Mouse (Mus musculus) heart, postnatal 0 days (tissue): ENCODE measurements around the gene Galns. TPM values are rescaled to one million over a fixed set of nuclear protein-coding genes. Genes with fewer than 3 reads are reported as not detected.

Experiments
- ATAC-seq: fragments of 200-750 bp; cut with Nextera tagmentation; 2 replicates; pipeline ENCODE4 v1.8.0; 2017; ENCODE audit warnings: low read depth, moderate number of reproducible peaks, moderate library complexity; ENCODE audit not compliant: insufficient read depth
- DNase-seq: peaks from one replicate; pipeline ENCODE4 v3.0.0-alpha.2; 2016; ENCODE audit warnings: low spot score
- H3K27ac ChIP-seq: fragments of 300-500 bp; sonication (generic); 2 replicates; pipeline ENCODE4 v1.5.1; 2014; ENCODE audit warnings: low read depth, mild to moderate bottlenecking
- H3K27me3 ChIP-seq: fragments of 300-500 bp; sonication (generic); 2 replicates; pipeline ENCODE4 v1.6.1; 2014; ENCODE audit warnings: low read length, mixed read lengths; ENCODE audit not compliant: control insufficient read depth, insufficient read depth
- H3K36me3 ChIP-seq: fragments of 300-500 bp; sonication (generic); replicated peaks from 2 replicates; pipeline ENCODE4 v1.6.1; 2014; ENCODE audit warnings: low read length, mixed read lengths; ENCODE audit not compliant: control insufficient read depth, insufficient read depth
- H3K4me1 ChIP-seq: fragments of 300-500 bp; sonication (generic); 2 replicates; pipeline ENCODE4 v1.6.1; 2014; ENCODE audit warnings: antibody characterized with exemption; ENCODE audit not compliant: control insufficient read depth, insufficient read depth
- H3K4me2 ChIP-seq: fragments of 300-500 bp; sonication (generic); 2 replicates; pipeline ENCODE4 v1.6.1; 2014; ENCODE audit warnings: low read depth, mild to moderate bottlenecking, low read length, moderate library complexity
- H3K4me3 ChIP-seq: fragments of 300-500 bp; sonication (generic); 2 replicates; pipeline ENCODE4 v1.5.1; 2014; ENCODE audit warnings: low read depth, low read length
- H3K9ac ChIP-seq: fragments of 300-500 bp; sonication (generic); replicated peaks from 2 replicates; pipeline ENCODE4 v1.6.1; 2014; ENCODE audit warnings: low read depth, low read length, mixed read lengths
- H3K9me3 ChIP-seq: fragments of 300-500 bp; sonication (generic); replicated peaks from 2 replicates; pipeline ENCODE4 v1.6.1; 2016; ENCODE audit warnings: low read length; ENCODE audit not compliant: control insufficient read depth
- CTCF ChIP-seq: IDR thresholded peaks from 2 replicates; pipeline ENCODE4 v1.5.1; 2016; ENCODE audit warnings: antibody characterized with exemption, control low read depth, low read depth
- EP300 ChIP-seq: IDR thresholded peaks from 2 replicates; pipeline ENCODE4 v1.6.1; 2016; ENCODE audit warnings: antibody characterized with exemption, low read depth
- WGBS: fragments of 180-500 bp; shearing (Covaris S2); extraction: QIAGEN DNeasy Blood & Tissue Kit; methylation state at CpG from one replicate; pipeline ENCODE4 v1.1.7; 2014; 5-methylcytosine and 5-hydroxymethylcytosine counted together
- microRNA-seq: library from miRNA; unstranded; fragments of <30 nt; microRNA quantifications from one replicate; pipeline ENCODE4, GENCODE M21; 2016
- polyA plus RNA-seq: library from polyadenylated mRNA; unstranded; fragments of >200 nt; fragmentation: Nextera tagmentation; extraction: Ambion mirVana; gene quantifications from 2 replicates; pipeline ENCODE4 v1.2.1, GENCODE M21; 2015
- total RNA-seq: library from RNA; depleted of rRNA; stranded (reverse); fragments of >200 nt; gene quantifications from 2 replicates; pipeline ENCODE4 v1.2.3, GENCODE M21; 2014; ENCODE audit warnings: low replicate concordance; rRNA removed

Galns gene
- total and polyA plus RNA-seq, 2 experiments from 2014 or later = 7.2 to 11.6 TPM

GRCm38 (mm10) chr8:122537812-122538211 is 73.5 kb downstream of the Galns start:
- no peak overlapping the region for H3K4me2 ChIP-seq
- WGBS = 68% methylated on average over 2 of the region's 2 CpGs
- TF ChIP-seq EP300 (no peak), CTCF (no peak)
- no peaks in the 10 kb centered on the region for H3K9me3 ChIP-seq
- H3K4me3 ChIP-seq = no peak overlapping the region
- H3K27me3 ChIP-seq = no peaks in the 10 kb centered on the region
- peak overlapping the region; percentile 49; the same call in 1 of the 2 replicates for H3K27ac ChIP-seq
- no peak for ATAC-seq
- H3K4me1 ChIP-seq = 0 out of 2 replicates have a peak, but pooled peaks cover 10% of the 10 kb centered on the region
- H3K36me3 ChIP-seq = no peaks in the 10 kb centered on the region
- H3K9ac ChIP-seq = no peak overlapping the region
- DNase-seq = no peak

GRCm38 (mm10) chr8:122537033-122537432 is 74.2 kb downstream of the Galns start:
- Histone ChIP-seq H3K27me3 (no peaks in the 10 kb centered on the region), H3K36me3 (no peaks in the 10 kb centered on the region), H3K4me3 (no peak overlapping the region), H3K9me3 (no peaks in the 10 kb centered on the region), H3K27ac (peak overlapping the region; percentile 49), H3K4me1 (0 out of 2 replicates have a peak, but pooled peaks cover 10% of the 10 kb centered on the region), H3K9ac (no peak overlapping the region; the same call in 1 of the 2 replicates), H3K4me2 (no peak overlapping the region)
- DNase-seq = peak; percentile 47
- ATAC-seq = peak; percentile 69
- WGBS = 2% methylated on average over 6 of the region's 6 CpGs
- TF ChIP-seq CTCF (no peak), EP300 (no peak)

- peak overlapping the region; percentile 35 for H3K4me2 ChIP-seq
- DNase-seq = peak; percentile 28
These were observed 80.0 kb downstream of the Galns start for GRCm38 (mm10) chr8:122531312-122531711.

DNA sequence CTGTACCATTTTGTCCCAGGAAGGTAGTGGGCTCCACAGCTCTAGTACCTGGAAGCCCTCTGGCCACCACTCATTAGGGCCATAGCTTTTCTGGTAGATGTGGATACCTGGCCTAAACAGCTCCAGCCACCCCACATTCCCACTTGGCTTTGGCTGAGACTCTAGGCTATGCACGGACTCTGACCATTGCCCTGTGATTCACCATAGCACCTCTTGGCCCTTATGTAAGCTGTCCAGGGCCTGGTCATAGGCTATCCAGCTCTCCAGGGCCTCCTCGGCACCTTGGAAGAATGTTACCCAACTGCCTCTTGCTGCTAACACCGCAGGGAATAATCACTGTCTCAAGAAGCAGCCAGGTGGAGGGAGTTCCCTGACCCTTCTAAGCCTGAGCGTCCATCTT is 82.1 kb downstream of the Galns start:
- Histone ChIP-seq H3K27ac (no peak overlapping the region), H3K4me3 (no peak overlapping the region), H3K36me3 (no peaks in the 10 kb centered on the region), H3K27me3 (no peaks in the 10 kb centered on the region), H3K9me3 (no peaks in the 10 kb centered on the region), H3K4me1 (peaks cover 38% of the 10 kb centered on the region), H3K9ac (no peak overlapping the region), H3K4me2 (no peak overlapping the region)
- TF ChIP-seq CTCF (no peak), EP300 (no peak)
- no peak for DNase-seq
- WGBS = 85% methylated on average over 4 of the region's 4 CpGs
- no peak for ATAC-seq

More at GRCm38 (mm10) chr8:122531312-122531711, 80.0 kb downstream of the Galns start:
- no peak overlapping the region for H3K9ac ChIP-seq
- TF ChIP-seq CTCF (no peak), EP300 (peak; percentile 50; the same call in 1 of the 2 replicates)
- H3K9me3 ChIP-seq = no peaks in the 10 kb centered on the region
- peak overlapping the region; percentile 82 for H3K27ac ChIP-seq
- peaks cover 17% of the 10 kb centered on the region for H3K4me1 ChIP-seq
- no peaks in the 10 kb centered on the region for H3K27me3 ChIP-seq
- WGBS = 57% methylated on average over 8 of the region's 8 CpGs
- no peak overlapping the region for H3K4me3 ChIP-seq
- peak; percentile 44 for ATAC-seq
- H3K36me3 ChIP-seq = no peaks in the 10 kb centered on the region

Small RNAs within 50 kb of the gene (microRNA-seq; reads per million reads assigned to microRNA genes)
- not detected for gene Mir6396

Other genes starting within 250 kb of the Galns start
- gene Zc3h18, start 234.9 kb downstream of the Galns start, total RNA-seq = 8.4 and 23.1 TPM in 2 replicates
- gene Zc3h18, start 234.9 kb downstream of the Galns start, polyA plus RNA-seq = 13.9 and 14.4 TPM in 2 replicates
- gene Il17c, start 189.4 kb downstream of the Galns start, total RNA-seq = not detected in 2 replicates
- gene Il17c, start 189.4 kb downstream of the Galns start, polyA plus RNA-seq = not detected in 2 replicates
- gene Cyba, start 178.5 kb downstream of the Galns start, total RNA-seq = 126 and 162 TPM in 2 replicates
- gene Cyba, start 178.5 kb downstream of the Galns start, polyA plus RNA-seq = 159 and 160 TPM in 2 replicates
- 5.3 and 13.3 TPM in 2 replicates for gene Mvd, start 168.0 kb downstream of the Galns start, total RNA-seq
- gene Mvd, start 168.0 kb downstream of the Galns start, polyA plus RNA-seq = 11.4 and 11.7 TPM in 2 replicates
- gene Snai3, start 150.7 kb downstream of the Galns start, total RNA-seq = 1.2 TPM in 1 of 2 replicates, not detected in the other
- 0.61 and 1.6 TPM in 2 replicates for gene Snai3, start 150.7 kb downstream of the Galns start, polyA plus RNA-seq
- gene Rnf166, start 135.4 kb downstream of the Galns start, total RNA-seq = 39.7 and 42.7 TPM in 2 replicates
- gene Rnf166, start 135.4 kb downstream of the Galns start, polyA plus RNA-seq = 39.4 and 45.9 TPM in 2 replicates
- gene Ctu2, start 135.3 kb downstream of the Galns start, total RNA-seq = 19.5 and 28.4 TPM in 2 replicates
- gene Ctu2, start 135.3 kb downstream of the Galns start, polyA plus RNA-seq = 20.9 and 24.3 TPM in 2 replicates
- gene Piezo1, start 60.1 kb downstream of the Galns start, total RNA-seq = 87.0 and 92.7 TPM in 2 replicates
- gene Piezo1, start 60.1 kb downstream of the Galns start, polyA plus RNA-seq = 8.0 and 10.1 TPM in 2 replicates
- gene Cdt1, start 43.4 kb downstream of the Galns start, total RNA-seq = 27.5 and 52.3 TPM in 2 replicates
- gene Cdt1, start 43.4 kb downstream of the Galns start, polyA plus RNA-seq = 9.9 and 10.0 TPM in 2 replicates
- gene Aprt, start 34.6 kb downstream of the Galns start, total RNA-seq = 106 and 112 TPM in 2 replicates
- gene Aprt, start 34.6 kb downstream of the Galns start, polyA plus RNA-seq = 104 and 119 TPM in 2 replicates
- 3.1 and 5.2 TPM in 2 replicates for gene Trappc2l, start 177 bp upstream of the Galns start, total RNA-seq
- 68.8 and 70.9 TPM in 2 replicates for gene Trappc2l, start 177 bp upstream of the Galns start, polyA plus RNA-seq
- gene Pabpn1l, start 11.3 kb upstream of the Galns start, total RNA-seq = not detected in 2 replicates
- gene Pabpn1l, start 11.3 kb upstream of the Galns start, polyA plus RNA-seq = not detected in 2 replicates
- gene Cbfa2t3, start 87.6 kb upstream of the Galns start, total RNA-seq = 1.1 and 3.6 TPM in 2 replicates
- gene Cbfa2t3, start 87.6 kb upstream of the Galns start, polyA plus RNA-seq = 4.3 and 4.4 TPM in 2 replicates
- 17.7 and 22.6 TPM in 2 replicates for gene Acsf3, start 164.0 kb upstream of the Galns start, total RNA-seq
- gene Acsf3, start 164.0 kb upstream of the Galns start, polyA plus RNA-seq = 18.1 and 19.3 TPM in 2 replicates
- not detected in 2 replicates for gene Cdh15, start 236.5 kb upstream of the Galns start, total RNA-seq
- not detected in 2 replicates for gene Cdh15, start 236.5 kb upstream of the Galns start, polyA plus RNA-seq